Mouse (Mus musculus) liver, embryonic 12.5 days (tissue): Measurements from ENCODE around the gene Mettl21e. TPM values are rescaled to one million over a fixed set of nuclear protein-coding genes. Genes with fewer than 3 reads are reported as not detected.
"Not testable (repeated sequence)": the region's sequence is repeated elsewhere in the genome, so short reads cannot be mapped to it uniquely, and the experiment has no call there.

ENCODE experiments used
- ATAC-seq: fragments of 200-750 bp; cut with Nextera tagmentation; 2 replicates; pipeline ENCODE4 v1.8.0; 2017; ENCODE audit warnings: moderate number of reproducible peaks, mild to moderate bottlenecking, moderate library complexity
- H3K27ac ChIP-seq: fragments of 300-500 bp; sonication (generic); 2 replicates; pipeline ENCODE4 v1.5.1; 2016; ENCODE audit warnings: mild to moderate bottlenecking
- H3K27me3 ChIP-seq: fragments of 300-500 bp; sonication (generic); replicated peaks from 2 replicates; pipeline ENCODE4 v1.6.1; 2016; ENCODE audit warnings: mild to moderate bottlenecking, moderate library complexity
- H3K36me3 ChIP-seq: fragments of 300-500 bp; sonication (generic); 2 replicates; pipeline ENCODE4 v1.6.1; 2016; ENCODE audit warnings: mild to moderate bottlenecking, moderate library complexity
- H3K4me1 ChIP-seq: fragments of 300-500 bp; sonication (generic); 2 replicates; pipeline ENCODE4 v1.6.1; 2016
- H3K4me2 ChIP-seq: fragments of 300-500 bp; sonication (generic); 2 replicates; pipeline ENCODE4 v1.6.1; 2016; ENCODE audit warnings: mild to moderate bottlenecking, moderate library complexity
- H3K4me3 ChIP-seq: fragments of 300-500 bp; sonication (generic); 2 replicates; pipeline ENCODE4 v1.5.1; 2016; ENCODE audit warnings: mild to moderate bottlenecking, moderate library complexity
- H3K9ac ChIP-seq: fragments of 300-500 bp; sonication (generic); 2 replicates; pipeline ENCODE4 v1.6.1; 2016; ENCODE audit warnings: mild to moderate bottlenecking, moderate library complexity
- H3K9me3 ChIP-seq: fragments of 300-500 bp; sonication (generic); replicated peaks from 2 replicates; pipeline ENCODE4 v1.6.1; 2016; ENCODE audit warnings: mild to moderate bottlenecking, moderate library complexity
- WGBS: fragments of 180-500 bp; shearing (Covaris S2); methylation state at CpG from one replicate; pipeline ENCODE4 v1.1.7; 2016; ENCODE audit not compliant: insufficient replicate concordance; 5-methylcytosine and 5-hydroxymethylcytosine counted together
- polyA plus RNA-seq: library from polyadenylated mRNA; unstranded; fragments of >200 nt; fragmentation: Nextera tagmentation; extraction: Ambion mirVana; gene quantifications from 2 replicates; pipeline ENCODE4 v1.2.1, GENCODE M21; 2016

The Mettl21e gene
- not detected in 2 replicates for polyA plus RNA-seq

DNA sequence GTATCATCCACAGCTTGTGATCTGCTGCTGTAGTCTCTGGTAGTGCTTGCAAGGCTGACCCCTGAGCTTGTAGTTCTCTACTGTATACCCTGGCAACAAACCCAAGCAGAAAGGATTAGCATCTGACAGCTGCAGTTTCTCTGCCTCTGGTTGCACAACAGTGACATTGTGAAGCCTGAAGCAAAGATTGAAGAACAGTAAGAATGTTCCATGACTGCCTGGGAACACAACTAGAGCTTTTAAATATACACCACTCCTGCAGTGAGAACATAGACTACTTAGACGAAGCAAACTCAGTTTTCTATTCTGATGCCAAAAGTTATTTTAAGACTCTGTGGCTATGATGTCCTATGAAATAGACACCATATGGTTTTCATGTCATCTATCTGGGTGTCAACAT lies at the start of gene Mettl21e:
Gene Mettl21e (minus strand): TSS at position 86 of the 400 bp plus-strand sequence.
- Histone ChIP-seq H3K4me3 (no peak within 1 kb of the TSS), H3K4me2 (no peak within 1 kb of the TSS), H3K4me1 (no peaks in the 10 kb centered on the region), H3K27me3 (no peaks in the 10 kb centered on the region), H3K27ac (no peak within 1 kb of the TSS), H3K36me3 (no peaks in the 10 kb centered on the region), H3K9me3 (no peaks in the 10 kb centered on the region), H3K9ac (no peak within 1 kb of the TSS)
- WGBS = 59% methylated on average over 1 of the region's 1 CpGs
- no peak for ATAC-seq

DNA sequence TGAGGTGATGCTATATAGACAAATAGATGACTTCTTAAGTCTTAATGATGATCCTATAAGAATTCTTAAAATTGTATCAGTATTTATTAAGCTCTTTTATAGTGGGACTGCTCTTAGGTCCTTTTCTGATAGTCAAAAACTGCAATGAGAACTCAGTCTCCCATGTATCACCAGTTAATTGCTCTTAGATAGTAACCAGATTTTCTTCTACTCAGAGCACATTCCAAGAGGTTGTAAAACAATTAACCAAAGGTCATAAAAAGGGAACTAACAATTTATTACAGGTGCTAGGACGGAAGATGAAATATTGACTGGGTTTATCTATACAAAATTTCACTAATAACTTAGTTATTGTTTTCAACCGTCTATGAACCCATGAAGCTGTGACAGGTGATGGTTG lies 21.7 kb upstream of the Mettl21e start:
- H3K9ac ChIP-seq, H3K4me1 ChIP-seq, H3K27ac ChIP-seq, H3K4me2 ChIP-seq, H3K27me3 ChIP-seq, ATAC-seq, H3K4me3 ChIP-seq, H3K9me3 ChIP-seq, H3K36me3 ChIP-seq: not testable (repeated sequence)
- WGBS = 53% methylated on average over 2 of the region's 2 CpGs

DNA sequence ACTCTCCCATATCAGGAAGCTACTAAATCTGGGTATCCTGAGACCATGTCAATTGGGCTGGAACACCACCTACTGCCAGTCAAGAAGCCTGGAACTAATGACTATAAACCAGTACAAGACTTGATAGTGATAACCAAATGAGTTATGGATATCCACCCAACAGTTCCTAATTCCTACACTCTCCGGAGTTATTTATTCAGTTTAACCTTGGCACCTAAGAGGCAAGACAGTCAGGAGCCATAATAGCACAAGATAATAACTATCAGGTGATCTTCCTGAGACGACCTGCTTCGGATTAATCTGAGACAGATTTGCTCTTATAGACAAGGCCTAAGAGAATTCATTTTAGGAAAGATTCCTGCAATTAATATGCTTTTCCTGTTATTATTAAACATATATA lies 21.2 kb upstream of the Mettl21e start:
- no peak for ATAC-seq
- Histone ChIP-seq H3K27ac (no peak overlapping the region), H3K4me3 (no peak overlapping the region), H3K9me3 (no peaks in the 10 kb centered on the region), H3K4me1 (no peaks in the 10 kb centered on the region), H3K36me3 (no peaks in the 10 kb centered on the region), H3K9ac (no peak overlapping the region), H3K4me2 (no peak overlapping the region), H3K27me3 (no peaks in the 10 kb centered on the region)
- 65% methylated on average over 3 of the region's 3 CpGs for WGBS

DNA sequence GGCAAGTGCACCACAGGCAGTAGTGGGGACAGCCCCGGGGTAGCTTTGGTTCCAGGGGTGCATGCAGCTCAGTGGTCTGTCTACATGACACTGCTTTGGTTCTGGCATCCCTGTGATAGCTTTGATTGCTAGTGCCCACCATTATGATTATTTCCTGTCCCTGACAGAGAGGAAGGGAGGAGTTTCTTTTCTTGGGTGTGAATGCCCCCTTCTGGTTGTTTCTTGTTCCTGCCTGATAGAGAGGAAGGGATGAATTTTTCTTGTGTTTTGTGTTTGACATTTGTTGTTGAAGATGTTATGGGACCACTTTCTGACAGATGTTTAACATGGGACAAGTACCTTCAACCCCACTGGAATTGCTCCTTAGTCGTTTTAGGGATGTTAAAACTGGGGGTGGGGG lies 18.5 kb upstream of the Mettl21e start:
- no peak overlapping the region for H3K27ac ChIP-seq
- ATAC-seq = no peak
- 50% methylated on average over 2 of the region's 2 CpGs for WGBS
- H3K4me3 ChIP-seq = no peak overlapping the region
- no peak overlapping the region for H3K9ac ChIP-seq
- no peaks in the 10 kb centered on the region for H3K9me3 ChIP-seq
- no peaks in the 10 kb centered on the region for H3K36me3 ChIP-seq
- no peak overlapping the region for H3K4me2 ChIP-seq
- H3K4me1 ChIP-seq = no peaks in the 10 kb centered on the region
- no peaks in the 10 kb centered on the region for H3K27me3 ChIP-seq

DNA sequence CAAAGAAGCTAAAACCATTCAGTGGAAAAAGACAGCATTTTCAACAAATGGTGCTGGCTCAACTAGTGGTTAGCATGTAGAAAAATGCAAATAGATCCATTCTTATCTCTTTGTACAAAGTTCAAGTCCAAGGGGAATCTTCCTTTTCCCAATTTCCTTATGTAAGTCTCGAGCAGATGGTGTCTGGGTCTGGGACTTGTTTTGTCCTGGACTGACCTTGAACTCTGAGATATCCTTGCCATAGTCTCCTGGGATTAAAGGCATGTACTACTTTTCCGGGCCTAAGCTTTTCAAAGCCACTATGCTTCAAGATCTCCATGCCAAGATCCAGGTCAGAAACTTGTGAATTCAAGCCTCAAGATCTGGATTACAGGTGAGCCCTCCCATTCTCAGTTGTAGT lies 16.6 kb upstream of the Mettl21e start:
- H3K36me3 ChIP-seq = no peaks in the 10 kb centered on the region
- no peaks in the 10 kb centered on the region for H3K27me3 ChIP-seq
- H3K9me3 ChIP-seq = no peaks in the 10 kb centered on the region
- H3K9ac ChIP-seq = no peak overlapping the region
- H3K27ac ChIP-seq = no peak overlapping the region
- H3K4me3 ChIP-seq = no peak overlapping the region
- no peaks in the 10 kb centered on the region for H3K4me1 ChIP-seq
- no peak for ATAC-seq
- no peak overlapping the region for H3K4me2 ChIP-seq
- 53% methylated on average over 2 of the region's 2 CpGs for WGBS

DNA sequence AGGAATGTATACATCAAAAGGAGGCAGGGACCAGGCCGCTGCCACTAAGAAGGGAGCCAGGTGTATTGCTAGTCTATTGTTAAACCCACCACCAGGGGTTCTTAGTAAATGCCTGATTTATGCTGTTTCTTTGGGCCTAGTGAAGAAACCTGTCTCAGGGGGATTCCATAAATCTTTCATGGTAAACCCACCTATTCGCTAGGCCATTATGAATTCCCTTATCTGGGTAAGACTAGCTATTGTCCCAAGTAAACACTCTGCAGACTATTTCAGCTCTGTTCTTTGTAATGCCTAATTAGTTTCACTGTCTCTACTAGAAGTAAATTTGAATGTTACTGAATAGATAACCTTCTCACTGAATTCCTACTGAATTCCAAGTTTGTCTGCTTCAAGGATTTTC lies 15.8 kb upstream of the Mettl21e start:
- H3K4me1 ChIP-seq, H3K4me3 ChIP-seq, H3K27me3 ChIP-seq, H3K27ac ChIP-seq, ATAC-seq, H3K4me2 ChIP-seq, H3K36me3 ChIP-seq, H3K9ac ChIP-seq, H3K9me3 ChIP-seq: not testable (repeated sequence)
- 77% methylated on average over 2 of the region's 2 CpGs for WGBS

DNA sequence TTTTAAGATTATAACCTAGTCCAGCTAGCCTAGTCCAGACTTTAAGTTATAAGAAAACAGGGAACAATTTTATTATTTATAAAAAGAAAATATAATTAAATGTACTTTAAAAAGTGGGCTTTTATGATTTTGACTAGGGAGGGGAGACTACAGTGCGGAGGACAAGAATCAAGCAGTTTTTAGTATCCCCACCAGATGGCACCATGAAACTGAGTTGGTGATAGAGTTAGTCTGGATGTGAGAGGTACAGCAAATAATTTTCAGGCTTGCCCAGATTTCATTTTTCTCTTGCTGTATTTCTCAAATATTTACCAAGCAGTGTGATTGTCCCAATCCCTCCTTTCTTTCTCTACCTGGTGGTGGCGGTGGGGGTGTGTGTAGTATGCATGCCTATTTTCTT lies 10.3 kb upstream of the Mettl21e start:
- Histone ChIP-seq H3K27me3 (no peaks in the 10 kb centered on the region), H3K9ac (no peak overlapping the region), H3K4me3 (no peak overlapping the region), H3K9me3 (no peaks in the 10 kb centered on the region), H3K4me1 (no peaks in the 10 kb centered on the region), H3K27ac (no peak overlapping the region), H3K36me3 (no peaks in the 10 kb centered on the region), H3K4me2 (no peak overlapping the region)
- 46% methylated on average over 2 of the region's 2 CpGs for WGBS
- ATAC-seq = no peak

DNA sequence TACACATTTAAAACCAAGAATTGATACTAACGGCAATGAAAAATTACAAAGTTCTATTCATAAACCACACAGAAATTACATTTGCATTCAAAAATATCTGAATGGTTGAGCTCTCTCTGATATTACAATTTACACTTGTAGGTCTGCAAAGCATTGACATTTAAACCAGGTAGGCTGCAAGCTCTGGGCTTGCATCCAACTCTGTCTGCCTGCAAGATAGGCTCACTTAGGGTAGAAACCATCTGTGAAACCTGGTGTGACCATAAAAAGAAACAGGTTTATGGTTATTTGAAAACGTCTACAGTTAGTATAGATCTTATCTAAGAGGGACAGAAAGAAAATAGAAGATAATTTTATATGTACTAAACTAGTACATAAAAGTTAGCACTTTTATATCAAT lies 1.6 kb downstream of the Mettl21e start:
- H3K9ac ChIP-seq = no peak overlapping the region
- no peak overlapping the region for H3K4me2 ChIP-seq
- ATAC-seq = no peak
- H3K4me3 ChIP-seq = no peak overlapping the region
- no peaks in the 10 kb centered on the region for H3K4me1 ChIP-seq
- 52% methylated on average over 2 of the region's 2 CpGs for WGBS
- H3K27ac ChIP-seq = no peak overlapping the region
- H3K36me3 ChIP-seq = no peaks in the 10 kb centered on the region
- no peaks in the 10 kb centered on the region for H3K9me3 ChIP-seq
- no peaks in the 10 kb centered on the region for H3K27me3 ChIP-seq

DNA sequence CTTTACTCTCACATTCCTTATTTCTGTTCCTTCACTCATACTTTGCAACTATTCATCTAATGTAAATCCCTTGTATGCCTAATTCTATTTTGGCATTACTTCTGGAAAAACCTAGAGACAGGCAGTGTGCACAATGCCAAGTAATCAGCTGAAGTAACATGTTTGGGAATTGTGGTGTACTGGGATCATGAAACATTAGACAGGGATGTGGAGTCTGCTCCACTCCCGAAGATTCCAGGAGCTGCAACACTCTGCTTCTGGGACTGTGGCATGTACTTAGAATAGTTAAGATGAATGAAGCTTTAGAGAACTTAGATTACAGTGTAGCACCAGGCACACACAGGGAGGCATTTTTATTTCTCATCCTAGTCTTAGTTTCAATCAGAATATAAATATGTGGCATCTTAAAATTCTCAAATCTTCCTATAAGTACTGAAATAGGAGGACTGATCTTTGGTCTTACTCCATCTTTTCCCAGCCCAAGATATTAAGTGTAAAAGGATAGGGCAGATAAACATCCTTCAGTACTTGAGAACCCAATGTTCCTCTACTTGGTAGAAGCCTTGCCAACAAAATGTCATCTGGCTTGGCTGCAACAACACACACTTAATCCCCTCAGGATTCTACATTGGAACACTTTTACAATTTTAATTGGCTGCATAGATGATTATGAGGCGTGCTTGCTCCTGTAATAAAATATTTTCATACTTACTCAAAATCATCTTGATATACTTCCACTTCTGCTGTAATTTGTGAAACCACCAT lies 2.2 kb downstream of the Mettl21e start:
- H3K27ac ChIP-seq = no peak overlapping the region
- WGBS = 44% methylated on average over 2 of the region's 2 CpGs

DNA sequence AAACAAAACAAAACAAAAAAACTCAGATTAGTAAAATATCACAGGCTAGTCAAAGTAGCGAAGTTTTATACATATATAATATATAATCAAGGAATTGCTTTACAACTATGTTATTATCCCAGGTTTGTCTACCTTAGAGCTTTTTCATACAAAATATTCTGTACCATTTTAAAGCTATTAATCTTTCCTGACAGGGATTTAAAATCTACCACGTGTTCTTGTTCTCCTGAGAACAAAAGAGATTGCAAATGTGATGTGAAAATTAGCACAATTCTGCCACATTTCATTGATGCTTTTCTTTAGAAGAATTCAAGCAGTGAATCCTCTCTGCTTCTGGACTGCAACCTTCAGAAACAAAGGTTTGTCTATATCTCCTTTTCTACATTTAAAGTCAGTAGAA lies 4.3 kb downstream of the Mettl21e start:
- H3K9me3 ChIP-seq = no peaks in the 10 kb centered on the region
- no peak for ATAC-seq
- no peak overlapping the region for H3K27ac ChIP-seq
- no peaks in the 10 kb centered on the region for H3K4me1 ChIP-seq
- H3K9ac ChIP-seq = no peak overlapping the region
- H3K4me3 ChIP-seq = no peak overlapping the region
- 44% methylated on average over 2 of the region's 2 CpGs for WGBS
- no peak overlapping the region for H3K4me2 ChIP-seq
- no peaks in the 10 kb centered on the region for H3K36me3 ChIP-seq
- no peaks in the 10 kb centered on the region for H3K27me3 ChIP-seq

More for the DNA sequence above, 2.2 kb downstream of the Mettl21e start:
- H3K4me2 ChIP-seq = no peak overlapping the region
- no peaks in the 10 kb centered on the region for H3K4me1 ChIP-seq
- no peak overlapping the region for H3K4me3 ChIP-seq
- H3K9ac ChIP-seq = no peak overlapping the region
- no peak for ATAC-seq
- no peaks in the 10 kb centered on the region for H3K9me3 ChIP-seq
- H3K36me3 ChIP-seq = no peaks in the 10 kb centered on the region
- H3K27me3 ChIP-seq = no peaks in the 10 kb centered on the region

DNA sequence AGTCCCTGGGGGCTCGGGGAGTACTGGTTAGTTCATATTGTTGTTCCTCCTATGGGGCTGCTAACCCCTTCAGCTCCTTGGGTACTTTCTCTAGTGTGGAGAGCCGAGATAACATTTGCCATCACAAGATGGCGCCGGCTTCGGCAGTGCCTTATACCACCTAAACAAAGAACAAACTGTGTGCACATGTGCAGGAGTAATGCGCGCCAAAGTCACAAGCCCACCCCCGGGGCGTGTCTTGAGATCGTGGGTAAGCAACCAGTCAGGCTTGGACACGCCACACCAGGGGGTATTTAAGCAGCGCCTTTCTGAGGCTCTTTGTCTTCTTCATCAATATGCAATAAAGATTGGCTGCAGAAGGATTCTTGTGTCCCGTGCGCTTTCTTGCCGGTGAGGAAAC lies 15.9 kb downstream of the Mettl21e start:
- no peak overlapping the region for H3K27ac ChIP-seq
- H3K36me3 ChIP-seq = no peaks in the 10 kb centered on the region
- H3K27me3 ChIP-seq = peaks cover 19% of the 10 kb centered on the region
- no peak overlapping the region for H3K9ac ChIP-seq
- no peaks in the 10 kb centered on the region for H3K9me3 ChIP-seq
- H3K4me1 ChIP-seq = 0 out of 2 replicates have a peak, but pooled peaks cover 3% of the 10 kb centered on the region
- WGBS = 73% methylated on average over 15 of the region's 15 CpGs
- H3K4me2 ChIP-seq = no peak overlapping the region
- H3K4me3 ChIP-seq = no peak overlapping the region
- no peak for ATAC-seq

DNA sequence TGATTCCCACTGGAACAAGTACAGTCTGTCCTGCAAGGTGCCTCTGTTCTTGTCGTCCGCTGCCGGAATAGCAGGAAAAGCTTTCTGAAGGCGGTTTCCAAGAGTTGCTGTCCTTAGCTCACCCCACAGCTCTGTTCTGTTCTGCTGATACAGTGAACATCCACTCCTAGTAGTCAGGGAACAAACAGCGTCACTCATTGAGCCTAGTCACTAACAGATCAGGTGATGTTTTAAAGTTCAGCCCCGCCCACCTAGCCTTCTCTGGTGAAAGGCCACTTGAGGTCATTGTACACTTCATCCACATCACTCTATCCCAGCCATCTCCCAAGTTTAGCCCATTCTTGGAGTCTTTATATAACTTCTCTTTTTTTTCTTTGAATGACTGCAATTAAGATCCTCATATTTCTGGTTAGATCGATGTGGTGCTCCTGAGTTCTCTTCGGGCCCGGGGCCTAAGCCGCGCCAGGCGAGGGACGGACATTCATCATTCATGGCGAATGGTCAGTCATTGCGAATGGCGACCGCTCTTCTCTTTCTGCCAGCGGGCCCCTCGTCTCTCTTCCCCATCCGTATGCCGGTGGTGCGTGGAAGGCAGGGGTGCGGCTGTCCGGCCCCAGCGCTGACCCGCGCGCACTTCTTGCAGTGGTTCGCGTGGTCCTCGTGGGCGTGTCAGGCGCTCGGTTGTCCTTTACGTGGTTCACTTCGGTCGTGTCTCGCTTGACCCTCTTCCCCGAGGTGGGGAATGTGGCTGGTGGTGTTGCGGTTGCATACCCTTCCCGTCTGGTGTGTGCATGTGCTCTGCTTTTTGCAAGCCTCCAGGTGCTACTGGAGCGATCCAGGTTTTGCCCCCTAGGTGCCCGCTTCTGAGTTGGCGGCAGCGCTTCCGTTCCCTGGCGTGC lies 20.2 kb downstream of the Mettl21e start:
- ATAC-seq = peak; percentile 47; the same call in 1 of the 2 replicates
- H3K36me3 ChIP-seq = no peaks in the 10 kb centered on the region
- H3K27ac ChIP-seq = no peak overlapping the region
- 17% methylated on average over 46 of the region's 47 CpGs for WGBS
- H3K4me3 ChIP-seq = peak overlapping the region; percentile 39
- H3K9me3 ChIP-seq = no peaks in the 10 kb centered on the region
- 0 out of 2 replicates have a peak, but pooled peaks cover 3% of the 10 kb centered on the region for H3K4me1 ChIP-seq
- no peak overlapping the region for H3K9ac ChIP-seq
- H3K27me3 ChIP-seq = peaks cover 21% of the 10 kb centered on the region
- H3K4me2 ChIP-seq = peak overlapping the region; percentile 64
